Comparison of ENCODE assay signal across 20 mouse cellular contexts in the genomic region with DNA sequence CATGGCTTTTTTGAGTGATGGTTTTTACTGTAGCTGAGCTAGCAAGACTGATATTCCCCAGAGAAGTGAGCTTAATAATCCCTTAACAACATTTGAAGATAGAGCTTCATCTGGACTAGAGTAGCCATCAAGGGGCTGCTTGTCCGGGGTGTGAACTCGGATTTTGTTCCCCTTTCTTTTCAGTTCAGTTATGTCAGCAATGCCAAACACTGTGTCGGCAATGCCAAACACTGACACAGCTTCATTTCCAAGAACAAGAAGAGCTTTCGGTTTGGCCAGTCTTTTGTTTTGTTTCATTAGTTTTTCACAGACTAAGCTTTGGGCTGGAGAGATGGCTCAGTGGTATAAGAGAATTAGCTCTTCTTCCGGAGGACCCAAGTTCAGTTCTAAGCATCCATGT. TPM values are rescaled to one million over a fixed set of nuclear protein-coding genes. Genes with fewer than 3 reads are reported as not detected.
DNase-seq lines count a peak whose midpoint lies in the region; ATAC-seq and TF ChIP-seq lines count a peak whose summit lies in the region.
"Had no signal": no experiment of that assay in that cellular context is flagged by ENCODE, and none has a peak within 500 bp of the region (broad histone marks: within the 10 kb centered on the region; RNA-seq: fewer than 3 reads in every experiment).

No protein-coding gene starts in this region.

- WGBS in heart, embryonic 12.5 days: 85% methylated on average over 5 of the region's 5 CpGs
- WGBS in liver, adult 2 months: 36% methylated on average over 5 of the region's 5 CpGs
- 69% methylated on average over 5 of the region's 5 CpGs for WGBS in liver, embryonic 12.5 days (ENCODE audit: insufficient replicate concordance)

- no peaks in the 10 kb centered on the region for H3K36me3 ChIP-seq in heart, embryonic 12.5 days
- peaks cover 14% of the 10 kb centered on the region for H3K36me3 ChIP-seq in liver, adult 2 months (ENCODE audit: control insufficient read depth, insufficient read depth, low read length)
- H3K36me3 ChIP-seq in liver, embryonic 12.5 days: no peaks in the 10 kb centered on the region
- H3K36me3 ChIP-seq: embryonic facial prominence, embryonic 10.5 days; embryonic facial prominence, embryonic 12.5 days had no signal

- H3K4me3 ChIP-seq in heart, embryonic 12.5 days: no peak overlapping the region
- no peak overlapping the region for H3K4me3 ChIP-seq in liver, adult 2 months (ENCODE audit: insufficient read depth, low read depth, low read length)
- no peak overlapping the region for H3K4me3 ChIP-seq in liver, embryonic 12.5 days
- H3K4me3 ChIP-seq: embryonic facial prominence, embryonic 10.5 days; embryonic facial prominence, embryonic 12.5 days had no signal

- H3K4me2 ChIP-seq in heart, embryonic 12.5 days: no peak overlapping the region
- no peak overlapping the region for H3K4me2 ChIP-seq in liver, embryonic 12.5 days
- H3K4me2 ChIP-seq: embryonic facial prominence, embryonic 12.5 days had no signal

- H3K27ac ChIP-seq in heart, embryonic 12.5 days (ENCODE audit: poor library complexity, severe bottlenecking): no peak overlapping the region
- H3K27ac ChIP-seq in liver, adult 2 months (replicated peaks; ENCODE audit: insufficient read depth, low read depth, low read length): peak overlapping the region; percentile 52; the same call in 1 of the 2 replicates
- no peak overlapping the region for H3K27ac ChIP-seq in liver, embryonic 12.5 days
- H3K27ac ChIP-seq: embryonic facial prominence, embryonic 10.5 days; embryonic facial prominence, embryonic 12.5 days had no signal

- H3K79me2 ChIP-seq in liver, adult 2 months (ENCODE audit: control insufficient read depth, insufficient read depth, low read length): no peaks in the 10 kb centered on the region

- H3K27me3 ChIP-seq in heart, embryonic 12.5 days (replicated peaks): no peaks in the 10 kb centered on the region
- H3K27me3 ChIP-seq in liver, adult 2 months (ENCODE audit: control insufficient read depth, insufficient read depth, low read length): no peaks in the 10 kb centered on the region
- H3K27me3 ChIP-seq in liver, embryonic 12.5 days (replicated peaks): no peaks in the 10 kb centered on the region
- H3K27me3 ChIP-seq: embryonic facial prominence, embryonic 12.5 days; Patski had no signal

- H3K9me3 ChIP-seq in heart, embryonic 12.5 days (replicated peaks): no peaks in the 10 kb centered on the region
- no peaks in the 10 kb centered on the region for H3K9me3 ChIP-seq in liver, embryonic 12.5 days (replicated peaks)
- H3K9me3 ChIP-seq: embryonic facial prominence, embryonic 10.5 days; embryonic facial prominence, embryonic 12.5 days had no signal

- no peak for ATAC-seq in heart, embryonic 12.5 days (ENCODE audit: insufficient number of reproducible peaks, low FRiP score)
- ATAC-seq in liver, embryonic 12.5 days: no peak
- ATAC-seq: activated CD4-positive, CD25-positive, alpha-beta regulatory T cell, adult 4 months; forebrain, embryonic 14.5 days; forebrain, embryonic 16.5 days; Patski had no signal

- peak; percentile 90 for DNase-seq in heart, adult 11 months
- peak; percentile 60 for DNase-seq in liver, adult 2 months (ENCODE audit: extremely low read depth, low read depth, low spot score)
- DNase-seq in skeletal muscle tissue, adult 2 months (ENCODE audit: low read depth, low spot score): peak; percentile 53
- DNase-seq in layer of hippocampus, adult 18-20 months (ENCODE audit: low spot score in 2 of 2): no peak
- DNase-seq: adrenal gland, adult 8-10 months; adrenal gland, postnatal 14 days; adrenal gland, postnatal 36 days; cerebellum, adult 11-12 months; cerebellum, adult 2 months; cerebellum, adult 9-10 months; cerebellum, postnatal 10 days; cerebellum, postnatal 25 days had no signal

- TF ChIP-seq POLR2A in liver, adult 2 months (IDR thresholded peaks at IDR 0.05; ENCODE audit: extremely low read depth, insufficient read depth, low read length): no peak

- no peak for TF ChIP-seq CTCF in liver, adult 2 months (IDR thresholded peaks at IDR 0.05; ENCODE audit: low read depth, low read length)

- peaks cover 9% of the 10 kb centered on the region for H3K4me1 ChIP-seq in heart, embryonic 12.5 days (replicated peaks)
- H3K4me1 ChIP-seq in liver, adult 2 months (ENCODE audit: control insufficient read depth, insufficient read depth, low read length): peaks cover 13% of the 10 kb centered on the region; the same call in 1 of the 2 replicates
- peaks cover 28% of the 10 kb centered on the region for H3K4me1 ChIP-seq in liver, embryonic 12.5 days
- H3K4me1 ChIP-seq: embryonic facial prominence, embryonic 12.5 days had no signal

- H3K9ac ChIP-seq in heart, embryonic 12.5 days: no peak overlapping the region
- no peak overlapping the region for H3K9ac ChIP-seq in liver, adult 2 months (ENCODE audit: low read depth, low read length)
- no peak overlapping the region for H3K9ac ChIP-seq in liver, embryonic 12.5 days
- H3K9ac ChIP-seq: embryonic facial prominence, embryonic 12.5 days had no signal

RNA-seq across cellular contexts. Expression of a gene that starts 55.5 kb away (rescaled TPM):
- polyA plus RNA-seq in heart, embryonic 12.5 days (2016; fragmentation: Nextera tagmentation; extraction: Ambion mirVana): 27.1 and 27.5 TPM in 2 replicates
- 211 and 223 TPM in 2 replicates for total RNA-seq in liver, adult 2 months (2014; rRNA removed)
- polyA plus RNA-seq in liver, adult 2 months (2012; rRNA removed): 75.1 and 86.7 TPM in 2 replicates
- 2.0 and 3.1 TPM in 2 replicates for polyA plus RNA-seq in liver, embryonic 12.5 days (2016; fragmentation: Nextera tagmentation; extraction: Ambion mirVana)
- 10 to 100 TPM; 16.2 to 16.4 TPM for total RNA-seq in layer of hippocampus, adult 18-20 months (2021)

Comparison
In these comparisons a context has a peak if more than half of its experiments do, and no peak if none do; other contexts are left out.
1. DNase-seq: peak in heart, adult 11 months (single experiment), liver, adult 2 months (single experiment) and skeletal muscle tissue, adult 2 months (single experiment); none in layer of hippocampus, adult 18-20 months (0 of 2).